Mouse (Mus musculus) gastrocnemius, postnatal 25 days (tissue): Measurements from ENCODE around the gene Mcm3ap. TPM values are rescaled to one million over a fixed set of nuclear protein-coding genes. Genes with fewer than 3 reads are reported as not detected.
A peak's percentile ranks its signal among the peaks of the same experiment; 100 is the strongest.

Experiments used
- DNase-seq: peaks from one replicate; pipeline ENCODE4 v3.0.0; 2022
- long read RNA-seq, 2 experiments: library from polyadenylated mRNA; stranded (forward); transcript quantifications; one replicate each; pipeline ENCODE4 v2.0.0; 2021
- total RNA-seq, 2 experiments: library from RNA; stranded (reverse); gene quantifications; 1 replicate in 1 of 2; 2 replicates in 1 of 2; pipeline ENCODE4 v1.2.3; 2021

Gene Mcm3ap
- total RNA-seq = 10 to 100 TPM; 17.2 to 19.2 TPM
- long read RNA-seq, experiment 1, full-length matches to known transcripts = 1 of 10 reads
- long read RNA-seq, experiment 1, partial matches to known transcripts = 8 of 10 reads
- long read RNA-seq, experiment 1, other reads (novel, unspliced or antisense) = 1 of 10 reads
- long read RNA-seq, experiment 2, full-length matches to known transcripts = 1 of 12 reads
- long read RNA-seq, experiment 2, partial matches to known transcripts = 11 of 12 reads
- long read RNA-seq, experiment 2, other reads (novel, unspliced or antisense) = 0 of 12 reads

DNA sequence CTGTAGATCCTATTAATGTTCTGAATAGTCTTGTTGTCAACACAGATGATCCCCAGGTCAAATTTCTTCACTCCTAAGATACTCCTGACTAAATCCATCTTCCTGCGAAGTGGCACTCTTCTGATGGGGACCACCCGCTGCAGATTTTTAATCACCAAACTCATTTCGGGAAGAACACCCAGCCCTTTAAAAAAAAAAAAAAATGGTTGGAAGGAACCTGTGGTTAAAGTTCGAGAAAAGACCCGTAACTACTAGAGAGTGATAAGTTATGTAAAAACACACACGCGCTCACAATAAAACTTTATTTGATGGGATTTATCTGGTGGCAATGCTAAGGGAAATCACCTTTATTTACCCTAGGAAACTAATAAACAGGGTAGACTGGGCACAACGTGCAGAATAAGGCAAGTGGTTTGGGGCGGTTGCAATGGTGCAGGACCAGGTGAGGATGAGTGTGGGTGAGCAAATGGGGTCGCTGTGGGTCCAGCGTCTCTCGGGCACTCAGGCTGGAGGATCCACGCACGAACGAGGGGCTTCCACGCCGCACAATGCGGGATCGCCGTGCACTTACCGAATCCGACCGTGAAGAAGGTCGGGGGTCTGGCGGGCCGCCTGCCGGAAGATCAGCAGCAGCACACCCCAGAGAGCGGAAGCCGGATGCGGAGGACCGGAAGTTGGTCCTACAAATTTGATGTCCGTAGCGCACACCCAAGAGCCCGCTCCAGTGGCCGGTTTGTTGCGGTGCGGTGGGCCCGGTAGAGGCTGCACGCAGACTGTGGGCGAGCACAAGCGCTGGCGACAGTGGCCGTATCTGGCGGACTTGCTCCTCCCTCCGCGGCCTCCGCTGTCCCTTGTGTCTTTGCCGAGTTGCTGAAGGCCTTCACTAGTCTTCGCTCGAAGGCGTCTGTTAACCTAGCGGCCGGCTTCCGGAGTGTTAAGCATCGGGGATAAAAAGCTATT, at the start of gene Mcm3ap, which contains the start of gene Ybey:
Gene Mcm3ap, plus strand, starts transcription at position 725 of the 960 bp plus-strand sequence.
Gene Ybey, minus strand, starts transcription at position 912 of the 960 bp plus-strand sequence.
- peak; percentile 86 for DNase-seq

GRCm38 (mm10) chr10:76425674-76426073, 43.1 kb upstream of the Mcm3ap start:
- DNase-seq = no peak

GRCm38 (mm10) chr10:76433925-76434324, 34.8 kb upstream of the Mcm3ap start:
- no peak for DNase-seq

DNA sequence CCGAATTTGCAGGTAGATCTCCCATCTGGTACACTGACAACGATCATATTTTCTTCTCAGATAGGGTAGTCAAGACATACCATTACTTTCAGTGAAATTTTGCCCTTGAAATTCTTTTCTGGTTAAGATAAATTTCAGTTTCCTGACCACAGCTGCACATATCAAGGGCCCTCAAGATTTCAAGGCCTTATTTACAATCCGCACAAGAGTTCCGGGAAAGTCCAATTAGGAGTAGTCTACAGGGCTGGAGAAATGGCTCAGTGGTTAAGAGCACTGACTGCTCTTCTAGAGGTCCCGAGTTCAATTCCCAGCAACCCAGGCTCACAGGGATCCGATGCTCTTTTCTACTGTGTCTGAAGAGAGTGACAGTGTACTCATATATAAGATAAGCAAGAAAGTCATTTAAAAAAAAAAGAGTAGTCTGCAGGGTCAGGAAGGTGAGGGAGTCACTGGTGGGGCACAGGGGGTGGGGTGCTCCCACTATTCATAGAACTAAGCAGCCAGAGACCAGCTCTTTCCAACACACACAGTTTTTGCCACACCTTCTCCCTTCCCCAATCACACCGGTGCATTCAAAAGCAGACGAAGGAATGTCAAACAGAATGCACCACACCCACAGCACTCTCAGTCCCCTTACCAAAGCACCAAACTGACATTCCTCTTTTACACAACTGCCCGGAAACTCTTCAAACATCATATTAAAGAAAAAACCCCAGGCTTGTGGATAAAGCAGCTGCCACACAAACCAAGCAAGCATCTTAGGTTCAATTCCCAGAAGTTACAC, 29.4 kb upstream of the Mcm3ap start:
- no peak for DNase-seq

DNA sequence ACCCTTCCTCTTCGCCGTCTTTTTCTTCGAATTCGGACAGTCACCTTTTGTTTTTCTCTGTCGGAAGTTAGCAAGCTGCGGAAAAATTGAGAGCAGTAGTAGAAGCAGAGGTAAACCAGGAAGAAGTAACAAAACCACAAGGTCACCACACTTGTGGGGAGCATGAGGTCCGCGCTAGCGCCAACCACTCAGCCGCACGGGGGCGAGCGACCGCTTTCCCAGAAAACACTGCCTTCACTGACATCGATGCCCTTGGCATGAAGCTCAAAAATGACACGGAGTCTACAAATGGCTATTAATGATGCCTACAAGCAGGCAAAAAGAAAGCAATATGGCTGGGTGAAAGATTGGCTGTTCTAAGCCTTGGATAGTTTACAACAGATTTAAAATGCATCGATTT, 28.4 kb upstream of the Mcm3ap start, which contains the start of gene AC141477.1:
Gene AC141477.1, minus strand, starts transcription at position 164 of the 400 bp plus-strand sequence.
- DNase-seq = no peak

GRCm38 (mm10) chr10:76442178-76443088, 26.3 kb upstream of the Mcm3ap start, which contains the start of gene Pcnt:
Gene Pcnt, minus strand, starts transcription at chr10:76442786.
- DNase-seq = peak; percentile 98

DNA sequence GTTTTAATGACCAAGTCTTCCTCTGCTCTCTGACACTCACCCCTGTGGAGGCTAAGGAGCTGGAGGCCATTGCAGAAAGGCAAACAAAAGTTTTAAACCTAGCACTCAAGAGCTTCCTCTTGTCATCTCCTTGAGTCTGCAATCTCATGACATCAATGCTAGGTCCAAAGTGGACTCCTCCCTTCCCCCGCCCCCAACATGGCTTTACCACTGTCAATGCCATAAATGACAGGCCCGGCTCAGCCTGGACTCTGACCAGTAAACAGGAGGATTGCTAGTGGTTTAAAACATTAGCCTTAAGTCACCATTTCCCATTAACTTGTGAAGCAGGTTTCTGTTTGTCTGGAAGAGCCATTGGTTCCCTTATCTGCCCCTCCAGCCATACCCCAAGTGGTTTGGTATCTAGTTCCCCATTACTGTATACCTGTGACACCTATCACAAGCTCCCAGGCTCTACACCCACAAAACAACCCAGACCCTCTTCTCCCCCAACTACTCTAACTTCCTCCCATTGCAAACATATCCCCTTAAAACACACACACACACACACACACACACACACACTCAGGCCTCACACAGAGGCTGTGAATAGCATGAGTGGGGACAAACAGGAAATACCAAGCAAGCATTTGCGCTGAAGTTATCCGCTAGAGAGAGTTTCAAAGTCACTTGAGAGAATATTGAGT, 22.6 kb upstream of the Mcm3ap start:
- DNase-seq = no peak

- DNase-seq = peak; percentile 52
Observed at GRCm38 (mm10) chr10:76447406-76448229, 21.1 kb upstream of the Mcm3ap start.

DNA sequence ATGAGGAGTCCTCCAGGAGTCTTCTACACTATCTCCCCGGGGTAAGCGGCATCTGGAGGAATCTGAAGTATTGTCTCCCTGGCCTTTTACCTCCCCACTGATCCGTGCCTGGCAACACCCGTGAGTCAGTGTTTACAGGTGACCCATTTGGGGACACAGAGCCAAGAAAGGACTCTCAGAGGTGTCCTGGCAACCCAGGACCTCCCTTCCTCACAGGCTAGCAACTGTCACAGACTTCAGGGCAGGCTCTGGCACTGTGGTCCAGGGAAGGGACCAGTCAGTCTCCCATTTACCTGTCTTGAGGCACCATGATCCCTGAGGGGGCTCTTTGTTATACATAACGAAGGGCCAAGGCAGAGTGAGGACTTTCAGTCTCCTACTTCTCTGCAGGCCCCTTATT, 19.9 kb upstream of the Mcm3ap start, which contains the start of gene 2610028H24Rik:
Gene 2610028H24Rik, plus strand, starts transcription at position 231 of the 400 bp plus-strand sequence.
- no peak for DNase-seq

GRCm38 (mm10) chr10:76455289-76455688, 13.4 kb upstream of the Mcm3ap start:
- DNase-seq = no peak

GRCm38 (mm10) chr10:76461255-76461654, 7.5 kb upstream of the Mcm3ap start:
- no peak for DNase-seq

DNA sequence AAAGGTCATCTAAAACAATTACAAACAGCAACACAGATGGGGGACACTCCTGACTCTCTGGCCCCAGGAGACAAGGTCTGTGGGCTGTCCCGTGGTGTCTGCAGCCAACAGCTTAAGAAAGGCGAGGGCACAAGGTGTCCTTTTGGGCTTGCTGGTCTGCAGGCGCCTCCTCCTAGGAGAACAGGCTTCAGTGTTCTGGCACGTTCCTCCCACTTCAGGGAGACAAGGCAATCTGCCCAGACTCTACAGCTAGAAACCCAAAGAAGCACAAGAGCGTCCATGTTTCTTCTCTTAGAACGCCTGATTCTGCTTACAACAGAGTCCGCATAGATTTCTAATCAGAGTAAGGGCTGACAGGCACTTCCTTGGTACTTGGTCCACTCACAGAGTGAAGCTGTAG, 6.4 kb upstream of the Mcm3ap start:
- no peak for DNase-seq

DNA sequence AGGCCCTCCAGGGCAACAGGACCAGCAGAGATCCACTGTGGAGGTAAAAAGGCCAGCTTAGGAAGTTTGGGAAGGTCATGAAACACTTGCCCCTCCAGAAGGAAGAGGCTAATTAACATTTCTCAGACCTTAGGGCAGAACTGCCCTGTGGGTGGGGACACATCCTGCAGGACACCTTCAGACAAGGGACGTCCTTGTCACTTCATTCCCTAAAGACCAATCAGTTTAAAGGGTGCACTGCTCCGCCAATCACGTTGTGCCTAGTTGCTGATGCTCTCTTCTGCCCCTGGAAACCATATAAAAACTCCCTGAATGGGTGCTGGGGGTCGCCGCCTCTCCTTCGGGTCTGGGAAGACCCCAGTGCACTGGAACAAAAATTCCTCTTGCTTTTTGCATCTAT, 6.0 kb upstream of the Mcm3ap start:
- no peak for DNase-seq

DNA sequence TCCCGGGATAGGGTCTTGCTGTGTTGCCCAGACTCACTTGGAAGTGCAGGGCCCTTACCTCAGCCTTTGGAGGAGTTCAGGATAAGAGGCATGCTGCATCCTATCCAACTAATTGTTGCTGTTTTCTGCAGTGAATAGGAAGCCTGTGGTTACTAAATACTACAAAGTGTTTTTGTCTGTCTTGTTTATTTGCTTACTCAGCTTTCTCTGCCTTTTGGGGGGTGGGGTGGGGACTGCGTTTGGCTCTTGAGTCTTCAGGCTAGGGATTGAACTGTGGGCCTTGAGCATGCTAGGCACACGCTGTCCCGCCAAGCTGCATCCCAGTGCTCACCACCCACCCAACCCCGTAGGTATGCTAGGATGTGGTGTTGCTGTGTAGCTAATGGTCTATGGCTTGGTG, 5.0 kb downstream of the Mcm3ap start:
- DNase-seq = no peak

DNA sequence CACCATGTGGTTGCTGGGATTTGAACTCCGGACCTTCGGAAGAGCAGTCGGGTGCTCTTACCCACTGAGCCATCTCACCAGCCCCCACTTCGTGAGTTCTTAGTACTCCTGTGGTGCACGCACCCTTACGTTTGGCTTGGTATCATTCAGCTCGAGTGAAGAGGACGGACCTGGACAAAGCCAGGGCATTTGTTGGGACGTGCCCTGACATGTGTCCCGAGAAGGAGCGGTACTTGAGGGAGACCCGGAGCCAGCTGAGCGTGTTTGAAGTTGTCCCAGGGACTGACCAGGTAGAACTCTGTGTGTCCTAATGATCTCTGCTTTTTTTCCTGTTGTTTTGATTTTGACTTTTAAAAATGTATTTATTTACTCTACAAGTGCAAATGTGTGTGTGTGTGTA, 12.1 kb downstream of the Mcm3ap start:
- no peak for DNase-seq

DNA sequence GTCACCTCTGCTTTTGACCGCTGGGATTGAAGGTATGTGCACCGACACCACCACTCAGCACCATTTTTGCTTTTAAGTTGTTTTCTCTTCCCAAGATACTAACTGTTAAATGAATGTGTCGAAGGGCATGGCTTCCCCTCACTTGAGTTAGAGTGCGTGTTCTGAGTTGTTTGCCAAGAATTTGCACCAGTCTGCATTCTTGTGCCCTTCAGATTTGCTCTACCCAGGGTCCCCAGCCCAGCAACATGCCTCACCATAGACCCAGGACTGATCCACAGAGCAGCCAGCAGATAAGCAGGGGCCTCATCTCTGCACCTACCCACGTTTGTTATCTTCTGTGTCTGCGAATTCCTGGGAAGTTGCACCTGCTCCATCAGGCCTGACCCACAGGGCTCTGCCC, 12.8 kb downstream of the Mcm3ap start:
- DNase-seq = no peak

GRCm38 (mm10) chr10:76486302-76486701, 17.6 kb downstream of the Mcm3ap start:
- no peak for DNase-seq

- DNase-seq = no peak
Observed at GRCm38 (mm10) chr10:76488265-76488664, 19.5 kb downstream of the Mcm3ap start.

GRCm38 (mm10) chr10:76489205-76489604, 20.5 kb downstream of the Mcm3ap start:
- no peak for DNase-seq
